Mouse (Mus musculus) MEL (cell line): ENCODE results near the gene Pzp.

ENCODE experiments used
- CHD2 ChIP-seq: IDR thresholded peaks from 2 replicates; pipeline ENCODE4 v1.6.1; 2011; ENCODE audit warnings: low read length, improper control_type of control experiment
- CTCF ChIP-seq, 3 experiments: IDR thresholded peaks in 2 of 3; conservative IDR thresholded peaks in 1 of 3; 2 replicates each; pipeline ENCODE4 v1.5.1; 2011 to 2012; ENCODE audit warnings: low read length in 3 of 3, low read depth in 2 of 3, mild to moderate bottlenecking in 2 of 3, improper control_type of control experiment in 1 of 3, inconsistent platforms in 1 of 3, mixed read lengths in 1 of 3, moderate library complexity in 1 of 3; ENCODE audit not compliant: control insufficient read depth in 1 of 3, insufficient read depth in 1 of 3, poor library complexity in 1 of 3, severe bottlenecking in 1 of 3
- E2F4 ChIP-seq: IDR thresholded peaks from 2 replicates; pipeline ENCODE4 v1.6.1; 2011; ENCODE audit warnings: low read depth, low read length, improper control_type of control experiment, borderline replicate concordance
- ELF1 ChIP-seq: IDR thresholded peaks from 2 replicates; pipeline ENCODE4 v1.6.1; 2014; ENCODE audit warnings: low read depth, mild to moderate bottlenecking, inconsistent platforms, low read length, improper control_type of control experiment, moderate library complexity
- EP300 ChIP-seq, 2 experiments: IDR thresholded peaks; 2 replicates each; pipeline ENCODE4 v1.6.1; 2011; ENCODE audit warnings: improper control_type of control experiment in 2 of 2, low read length in 2 of 2, low read depth in 1 of 2, mild to moderate bottlenecking in 1 of 2
- GATA1 ChIP-seq: IDR thresholded peaks from 2 replicates; pipeline ENCODE4 v1.6.1; 2011; ENCODE audit warnings: low read depth, low read length, improper control_type of control experiment
- MYB ChIP-seq: IDR thresholded peaks from 2 replicates; pipeline ENCODE4 v1.6.1; 2011; ENCODE audit warnings: mild to moderate bottlenecking, low read depth, low read length, improper control_type of control experiment
- POLR2A ChIP-seq, 2 experiments: IDR thresholded peaks; 2 replicates each; pipeline ENCODE4 v1.6.1; 2011 to 2012; ENCODE audit warnings: low read length in 2 of 2, mild to moderate bottlenecking in 2 of 2, control low read depth in 1 of 2, improper control_type of control experiment in 1 of 2, low read depth in 1 of 2, moderate library complexity in 1 of 2; ENCODE audit not compliant: control insufficient read depth in 1 of 2, insufficient read depth in 1 of 2, poor library complexity in 1 of 2
- POLR2AphosphoS2 ChIP-seq: IDR thresholded peaks from 2 replicates; pipeline ENCODE4 v1.6.1; 2011; ENCODE audit warnings: low read length, improper control_type of control experiment
- TAL1 ChIP-seq: IDR thresholded peaks from 2 replicates; pipeline ENCODE4 v1.6.1; 2012; ENCODE audit warnings: mild to moderate bottlenecking, inconsistent platforms, low read length, moderate library complexity, mixed read lengths
- TCF12 ChIP-seq: IDR thresholded peaks from 2 replicates; pipeline ENCODE4 v1.6.1; 2014; ENCODE audit warnings: low read depth, mild to moderate bottlenecking, inconsistent platforms, low read length, improper control_type of control experiment, moderate library complexity
- USF1 ChIP-seq: IDR thresholded peaks from 2 replicates; pipeline ENCODE4 v1.6.1; 2014; ENCODE audit warnings: low read depth, mild to moderate bottlenecking, inconsistent platforms, low read length, improper control_type of control experiment, moderate library complexity
- ZC3H11A ChIP-seq: IDR thresholded peaks from 2 replicates; pipeline ENCODE4 v1.6.1; 2012; ENCODE audit warnings: low read depth, mild to moderate bottlenecking, inconsistent platforms, low read length, improper control_type of control experiment

GRCm38 (mm10) chr6:128549463-128550452, 23.2 kb upstream of the Pzp start:
- TF ChIP-seq EP300 (IDR thresholded peaks at IDR 0.05; ENCODE audit: low read depth in 1 of 2, low read length in 2 of 2) (no peak), MYB (no peak), ELF1 (no peak), POLR2A (IDR thresholded peaks at IDR 0.05; ENCODE audit: control insufficient read depth in 1 of 2, insufficient read depth in 1 of 2, low read depth in 1 of 2, low read length in 2 of 2, poor library complexity in 1 of 2) (no peak), ZC3H11A (no peak), TAL1 (no peak), E2F4 (no peak), TCF12 (no peak), USF1 (no peak), POLR2AphosphoS2 (no peak), GATA1 (no peak), CTCF (IDR thresholded peaks at IDR 0.05 in 2 of 3, conservative IDR thresholded peaks at IDR 0.05 in 1 of 3; ENCODE audit: control insufficient read depth in 1 of 3, insufficient read depth in 1 of 3, low read depth in 2 of 3, low read length in 3 of 3, poor library complexity in 1 of 3, severe bottlenecking in 1 of 3) (no peak), CHD2 (no peak)
